Mouse (Mus musculus) yolk sac, embryonic 10.5 days (tissue): ENCODE results near the gene Olfr1453.
"Not testable (repeated sequence)": the region's sequence is repeated elsewhere in the genome, so short reads cannot be mapped to it uniquely, and the experiment has no call there.

ENCODE experiments used
- DNase-seq: peaks from one replicate; pipeline ENCODE4 v3.0.0-alpha.2; 2017; ENCODE audit warnings: low spot score

Olfr1453 gene

GRCm38 (mm10) chr19:13028227-13028626 lies at the start of gene Olfr1453:
Gene Olfr1453, minus strand, starts transcription at chr19:13028327.
- DNase-seq, result no peak

GRCm38 (mm10) chr19:13060310-13060709 lies 32.2 kb upstream of the Olfr1453 start, which contains the start of gene Olfr1454:
Gene Olfr1454, plus strand, starts transcription at chr19:13060610.
- no peak for DNase-seq

- no peak for DNase-seq
These were observed 33.4 kb downstream of the Olfr1453 start, which contains the start of gene Olfr1451 for GRCm38 (mm10) chr19:12994714-12995113. Gene Olfr1451, plus strand, starts transcription at chr19:12995014.

GRCm38 (mm10) chr19:12992316-12992715 lies 35.8 kb downstream of the Olfr1453 start:
- not testable (repeated sequence) for DNase-seq
